Mouse (Mus musculus): ENCODE measurements around the gene Pla2g6.

Pla2g6 gene

DNA sequence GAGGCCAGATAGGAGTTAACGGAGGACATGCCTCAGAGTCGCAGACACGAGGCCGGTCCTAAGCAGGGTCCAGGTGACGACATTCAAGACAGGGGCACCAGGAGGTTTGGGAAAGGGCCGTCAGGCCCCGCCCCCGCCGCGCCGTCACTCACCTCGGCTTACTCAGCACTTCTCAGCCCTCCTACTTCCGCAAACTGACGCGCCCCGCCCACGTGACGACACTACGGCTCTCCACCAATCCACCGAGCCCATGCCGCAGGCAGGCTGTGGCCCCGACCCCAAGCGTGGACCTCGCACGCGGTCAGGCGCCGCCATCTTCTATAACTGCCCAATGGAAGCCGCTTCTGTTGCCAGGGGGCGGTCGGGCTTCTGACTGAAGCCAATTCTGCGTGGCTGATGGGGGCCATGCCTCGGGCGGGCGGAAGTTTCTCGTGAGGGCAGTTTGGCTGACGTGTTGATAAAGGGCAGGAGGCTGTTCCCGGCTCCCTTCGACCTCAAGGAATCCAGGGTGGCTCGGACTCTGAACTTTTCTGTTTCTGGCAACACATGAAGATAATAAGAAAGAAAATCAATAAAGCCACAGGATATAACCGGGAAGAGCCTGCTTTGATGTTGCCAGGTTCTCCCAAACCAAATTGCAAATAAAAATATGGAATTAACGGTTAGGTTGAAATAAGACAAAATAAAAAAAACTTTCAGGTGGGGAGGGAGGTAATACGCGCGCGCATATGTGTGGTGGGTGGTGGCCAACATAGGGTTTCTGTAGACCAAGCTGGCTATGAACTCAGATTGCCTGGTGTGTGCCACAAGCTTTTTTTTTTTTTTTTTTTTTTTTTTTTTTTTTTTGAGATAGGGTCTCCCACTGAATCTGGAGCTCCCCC lies at the start of gene Pla2g6:
Pla2g6 (minus strand) TSS at position 333 of the 881 bp plus-strand sequence.
- DNase-seq (ENCODE audit: low read depth, low spot score) = peak; percentile 89

- no peak for DNase-seq (ENCODE audit: low read depth, low spot score)
Observed at GRCm38 (mm10) chr15:79377681-79378080, 49.5 kb upstream of the Pla2g6 start.

GRCm38 (mm10) chr15:79374760-79375159 lies 46.6 kb upstream of the Pla2g6 start:
- no peak for DNase-seq (ENCODE audit: low read depth, low spot score)

DNA sequence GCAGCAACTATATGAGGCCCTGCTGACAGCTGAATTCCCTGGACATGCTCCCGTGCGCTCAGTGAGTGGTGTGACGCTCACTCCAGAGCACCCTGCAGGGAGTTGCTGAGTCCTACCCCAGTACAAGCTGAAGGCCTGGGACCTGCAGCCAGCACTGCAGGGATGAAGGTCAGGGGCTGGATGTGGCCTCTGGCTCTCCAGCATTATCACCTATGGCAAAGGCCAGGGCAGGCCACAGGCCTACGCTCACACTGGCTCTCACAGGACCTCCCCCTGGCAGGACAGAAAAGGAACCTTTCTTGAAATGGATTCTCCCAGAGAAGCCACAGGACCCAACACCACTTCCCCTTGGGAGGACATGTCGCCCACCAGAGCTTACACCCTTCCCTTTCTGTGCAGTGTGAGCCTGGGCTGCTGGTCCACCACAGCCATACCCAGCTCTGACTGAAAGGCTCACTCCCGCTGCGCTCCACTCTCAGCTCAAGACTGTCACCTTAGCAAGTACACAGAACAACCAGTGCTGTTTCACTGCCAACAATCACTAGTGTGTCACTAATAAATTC lies 42.2 kb upstream of the Pla2g6 start:
- no peak for DNase-seq (ENCODE audit: low read depth, low spot score)

DNA sequence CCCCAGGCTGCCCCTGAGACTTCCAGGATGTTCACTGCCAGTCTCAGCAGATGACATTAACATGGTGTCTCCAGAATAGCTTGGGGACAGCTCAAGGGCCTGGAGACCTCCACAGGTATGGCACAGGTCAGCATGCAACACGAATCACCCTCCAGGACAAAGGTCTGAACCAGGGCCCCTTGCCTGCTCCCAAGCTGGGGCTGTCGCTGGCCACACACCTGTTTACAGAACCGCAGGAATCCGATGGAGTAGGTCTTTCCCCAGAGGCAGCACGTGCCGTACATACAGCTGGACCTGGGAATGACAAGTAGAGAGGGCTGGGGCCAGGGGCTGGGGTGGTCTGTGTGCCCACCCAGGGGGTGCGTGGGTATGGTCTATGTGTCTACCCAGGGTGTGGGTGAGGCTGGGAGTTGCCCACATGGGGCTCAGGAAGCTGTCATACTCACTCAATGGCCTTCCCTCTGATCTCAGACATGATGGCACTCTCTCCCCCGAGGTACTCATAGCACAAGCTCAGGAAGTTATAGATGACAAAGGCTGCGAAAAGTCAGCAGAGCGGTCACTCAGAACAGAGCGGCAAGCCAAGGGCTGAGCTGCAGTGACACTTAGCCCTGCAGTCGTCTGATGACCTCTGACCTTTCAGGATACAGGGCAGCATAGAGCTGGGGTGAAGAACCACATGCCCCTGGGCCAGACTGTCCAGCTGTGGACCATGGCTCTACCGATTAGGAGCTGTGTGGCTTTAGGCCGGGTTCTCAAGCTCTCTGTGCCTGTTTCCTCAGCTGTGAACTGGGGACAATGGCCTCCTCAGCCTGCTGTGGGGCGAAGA lies 41.5 kb upstream of the Pla2g6 start:
- DNase-seq (ENCODE audit: low read depth, low spot score) = no peak

- DNase-seq (ENCODE audit: low read depth, low spot score) = no peak
Observed at GRCm38 (mm10) chr15:79368861-79369440, 40.8 kb upstream of the Pla2g6 start.

DNA sequence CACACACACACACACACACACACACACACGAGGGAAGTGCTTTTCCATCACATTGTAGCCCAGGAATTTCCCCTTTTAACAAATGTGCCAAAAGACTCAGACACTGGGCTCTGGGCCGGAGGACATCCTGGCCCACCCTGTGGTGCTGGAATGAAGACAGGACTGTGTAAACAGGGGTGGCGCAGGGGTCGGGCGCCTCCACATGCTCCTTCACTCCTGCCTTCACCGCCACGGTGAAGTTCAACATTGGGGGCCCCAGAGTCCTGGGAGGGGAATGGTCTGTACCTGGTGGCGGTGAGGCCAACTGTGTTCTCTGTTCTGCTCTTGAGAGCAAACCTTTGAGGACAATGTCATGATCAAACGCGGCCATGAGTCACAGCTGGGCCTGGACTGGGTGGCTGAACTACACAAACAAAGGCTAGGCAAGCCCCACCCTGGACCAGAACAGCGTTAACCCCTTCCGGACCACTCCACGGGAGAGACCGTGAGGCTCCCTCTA lies 40.2 kb upstream of the Pla2g6 start:
- no peak for DNase-seq (ENCODE audit: low read depth, low spot score)

- no peak for DNase-seq (ENCODE audit: low read depth, low spot score)
Observed at GRCm38 (mm10) chr15:79366402-79366801, 38.2 kb upstream of the Pla2g6 start.

DNA sequence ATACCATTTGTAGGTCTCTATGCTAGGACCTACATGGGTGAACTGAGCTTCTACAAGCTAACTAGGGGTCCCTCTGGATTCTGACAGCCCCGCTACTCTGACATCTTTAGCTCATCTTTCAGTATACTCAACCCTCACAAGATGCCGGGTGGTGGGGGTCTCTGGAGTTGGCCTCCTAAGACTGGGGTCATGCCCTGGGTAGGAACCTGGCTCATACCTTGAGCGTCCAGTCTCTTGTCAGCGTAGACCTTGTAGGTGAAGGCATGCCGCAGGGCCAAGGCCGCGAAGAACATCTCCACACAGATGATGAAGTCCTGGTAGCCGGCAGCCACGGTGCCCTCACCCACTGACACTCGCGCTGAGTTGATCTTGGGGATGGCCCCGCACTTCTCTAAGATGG lies 36.9 kb upstream of the Pla2g6 start:
- no peak for DNase-seq (ENCODE audit: low read depth, low spot score)

DNA sequence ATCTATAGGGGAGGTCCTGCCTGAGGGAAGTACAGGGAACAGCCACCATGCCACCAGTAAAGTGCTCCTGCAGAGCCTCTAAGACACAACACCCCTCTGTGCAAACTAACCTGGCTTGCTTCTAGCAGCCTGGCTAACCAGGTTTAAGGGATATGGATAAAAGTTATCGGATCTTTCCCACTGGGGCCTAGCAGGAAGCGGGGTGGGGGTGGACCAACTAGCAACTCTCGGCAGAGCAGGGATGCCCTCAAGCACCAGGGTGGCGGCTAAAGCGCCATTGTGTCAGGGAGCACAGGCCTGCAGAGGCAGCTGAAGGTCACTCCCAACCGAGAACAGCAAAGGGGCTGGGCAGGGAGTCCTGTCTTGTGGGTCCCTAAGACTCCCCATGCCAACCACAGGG lies 35.9 kb upstream of the Pla2g6 start:
- no peak for DNase-seq (ENCODE audit: low read depth, low spot score)

DNA sequence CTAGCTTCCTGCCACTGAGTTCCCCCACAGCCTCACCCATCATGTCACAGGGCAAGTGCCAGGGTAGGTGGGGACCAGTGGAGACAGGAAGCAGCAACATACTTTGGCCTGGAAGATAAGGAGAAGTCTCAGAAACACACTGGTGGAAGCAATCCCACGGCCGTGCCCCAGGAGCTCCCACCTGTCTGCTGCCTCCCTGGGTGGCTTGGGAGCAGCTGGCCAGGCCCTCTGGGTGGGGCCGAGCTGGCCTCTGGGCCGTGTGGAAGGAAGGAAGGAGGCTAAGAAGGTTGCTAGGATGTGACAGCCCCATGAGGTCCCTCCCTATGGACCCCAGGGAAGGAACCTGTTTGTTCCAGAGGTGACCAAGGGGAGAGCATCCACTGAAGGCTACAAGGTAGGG lies 32.8 kb upstream of the Pla2g6 start:
- DNase-seq (ENCODE audit: low read depth, low spot score) = no peak

DNA sequence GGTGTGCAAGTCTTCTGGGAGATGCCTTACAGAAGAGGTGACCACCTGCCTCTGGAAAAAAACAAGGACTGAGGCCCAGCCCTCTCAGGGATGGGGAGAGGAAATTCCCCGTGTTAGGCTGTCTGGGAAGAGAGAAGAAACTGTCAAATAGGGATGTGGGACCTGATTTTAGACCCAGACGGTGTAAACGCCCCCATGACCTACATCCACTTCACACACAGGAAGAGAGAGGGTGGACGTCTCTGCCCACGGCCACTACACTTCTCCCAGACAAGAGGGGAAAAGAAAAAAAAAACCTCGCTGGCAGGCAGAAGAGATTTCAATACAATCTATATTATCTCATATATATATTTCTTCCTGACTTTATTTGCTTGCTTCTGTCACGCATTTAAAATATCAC lies 32.2 kb upstream of the Pla2g6 start:
- no peak for DNase-seq (ENCODE audit: low read depth, low spot score)

- no peak for DNase-seq (ENCODE audit: low read depth, low spot score)
Observed at GRCm38 (mm10) chr15:79359954-79360353, 31.8 kb upstream of the Pla2g6 start.

- no peak for DNase-seq (ENCODE audit: low read depth, low spot score)
Observed at GRCm38 (mm10) chr15:79357974-79358690, 29.9 kb upstream of the Pla2g6 start.

DNA sequence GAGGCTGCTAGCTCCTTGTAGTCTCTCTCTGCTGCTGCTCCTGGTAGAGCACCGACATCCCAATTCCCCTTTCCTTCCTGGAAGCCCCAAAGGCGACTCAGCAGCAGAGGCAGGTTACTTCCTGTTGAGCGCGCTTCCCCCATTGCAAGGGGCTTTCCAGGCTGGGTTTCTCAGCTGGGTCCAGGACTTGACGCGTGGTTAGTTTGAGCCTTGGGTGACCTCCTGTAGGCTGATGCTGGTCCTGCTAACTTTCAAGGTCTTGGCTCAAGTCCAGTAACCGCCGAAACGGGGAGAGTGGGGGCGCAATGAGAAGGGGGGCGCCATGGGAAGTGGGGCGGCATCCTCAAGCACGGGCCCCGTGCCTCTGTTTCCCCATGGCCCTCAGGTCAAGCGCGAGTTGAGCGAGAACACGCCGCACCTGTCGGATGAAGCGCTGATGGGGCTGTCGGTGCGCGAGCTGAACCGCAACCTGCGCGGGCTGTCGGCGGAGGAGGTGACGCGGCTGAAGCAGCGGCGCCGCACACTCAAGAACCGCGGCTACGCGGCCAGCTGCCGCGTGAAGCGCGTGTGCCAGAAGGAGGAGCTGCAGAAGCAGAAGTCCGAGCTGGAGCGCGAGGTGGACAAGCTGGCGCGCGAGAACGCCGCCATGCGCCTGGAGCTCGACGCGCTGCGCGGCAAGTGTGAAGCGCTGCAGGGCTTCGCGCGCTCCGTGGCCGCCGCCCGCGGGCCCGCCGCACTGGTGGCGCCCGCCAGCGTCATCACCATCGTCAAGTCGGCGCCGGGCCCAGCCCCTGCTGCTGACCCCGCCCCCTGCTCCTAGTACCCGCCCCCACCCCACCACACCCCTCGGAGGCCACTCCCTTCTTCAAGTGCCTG lies 29.1 kb upstream of the Pla2g6 start:
- no peak for DNase-seq (ENCODE audit: low read depth, low spot score)

DNA sequence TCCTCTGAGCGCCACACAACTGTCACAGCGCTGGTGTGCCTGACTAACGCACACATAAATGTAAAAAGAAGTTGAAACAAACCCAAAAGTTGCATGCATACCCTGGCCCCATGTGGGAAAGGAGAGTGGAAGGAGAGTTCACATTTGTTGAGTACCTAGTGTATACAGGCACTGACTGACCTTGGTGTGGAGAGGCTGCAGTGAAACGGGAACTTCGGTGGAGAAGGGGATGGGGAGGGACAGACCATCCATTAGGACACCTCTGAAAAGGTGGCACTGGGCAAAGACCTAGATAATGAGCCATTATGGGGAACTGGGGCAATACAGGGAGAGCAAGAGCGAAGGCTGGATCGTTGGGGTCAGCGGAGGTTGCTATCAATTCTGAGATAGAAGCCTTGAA lies 28.3 kb upstream of the Pla2g6 start:
- DNase-seq (ENCODE audit: low read depth, low spot score) = no peak

GRCm38 (mm10) chr15:79354619-79355018 lies 26.4 kb upstream of the Pla2g6 start:
- DNase-seq (ENCODE audit: low read depth, low spot score) = no peak

DNA sequence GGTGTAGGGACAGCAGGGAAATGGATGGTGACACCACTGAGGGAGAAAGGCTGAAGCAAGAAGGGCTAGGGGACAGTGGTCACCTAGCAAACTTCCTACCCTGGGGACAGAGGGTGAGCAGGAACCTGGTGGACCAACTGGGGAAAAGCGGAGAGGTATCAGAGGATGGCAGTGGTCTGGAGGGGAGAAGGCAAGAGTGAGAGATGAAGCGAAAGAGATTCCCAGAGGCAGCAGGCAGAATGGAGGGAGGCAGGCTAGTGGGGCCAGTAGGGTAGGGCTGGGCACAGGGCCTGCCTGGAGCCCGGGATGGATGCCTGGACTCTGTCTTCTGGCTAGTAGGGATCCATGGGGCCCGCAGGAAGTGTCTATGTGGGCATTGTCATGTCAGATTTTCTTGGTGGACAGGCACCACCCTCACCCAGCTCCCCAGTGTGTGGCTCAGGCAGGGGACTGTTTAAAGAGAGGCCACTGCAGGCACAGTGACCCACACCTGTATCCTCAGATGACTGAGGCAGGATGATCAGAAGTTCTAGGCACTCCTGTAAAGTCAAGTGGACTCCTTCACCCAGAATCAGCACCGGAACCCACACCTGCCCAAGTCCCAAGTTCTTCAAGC lies 25.6 kb upstream of the Pla2g6 start:
- DNase-seq (ENCODE audit: low read depth, low spot score) = no peak

DNA sequence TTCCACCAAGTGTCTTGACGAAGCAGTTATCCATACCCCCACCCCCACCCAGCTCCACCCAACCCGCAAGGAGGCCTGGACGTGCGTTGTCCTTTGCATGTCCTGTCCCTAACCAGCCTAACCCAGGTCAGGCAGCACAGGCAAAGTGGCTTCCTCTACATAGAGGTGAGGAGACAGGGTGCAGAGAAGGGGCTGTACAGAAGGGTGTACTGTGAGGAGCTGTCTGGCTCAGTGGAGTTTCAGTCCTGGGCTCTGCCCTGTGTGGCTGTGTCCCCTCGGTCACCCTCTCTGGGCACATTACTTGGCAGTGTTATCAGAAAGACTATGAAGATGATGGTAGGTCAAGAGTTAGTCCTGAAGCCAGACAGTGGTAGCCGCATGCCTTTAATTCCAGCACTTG lies 24.3 kb upstream of the Pla2g6 start:
- DNase-seq (ENCODE audit: low read depth, low spot score) = no peak

DNA sequence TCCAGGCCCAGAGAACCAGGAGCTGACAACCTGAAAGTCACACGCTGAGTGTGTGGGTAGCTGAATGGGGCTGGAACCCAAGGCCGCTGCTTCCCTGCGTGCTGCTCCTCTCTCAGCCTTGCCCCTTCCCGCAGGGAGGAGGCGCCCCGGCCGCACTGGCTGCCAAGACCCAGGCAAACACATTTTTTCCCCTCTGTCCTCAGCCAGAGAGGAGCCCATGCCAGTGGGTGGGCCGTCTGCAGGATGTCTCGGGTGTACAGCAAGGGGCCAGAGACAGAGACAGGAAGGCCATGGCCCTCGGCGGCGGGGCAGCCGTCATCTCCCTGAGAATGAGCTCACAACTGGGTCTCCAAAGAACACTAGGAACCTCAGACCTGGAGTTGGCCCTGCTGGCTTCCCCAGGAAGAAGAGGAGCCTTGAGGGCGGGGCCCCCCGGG lies 23.2 kb upstream of the Pla2g6 start:
- DNase-seq (ENCODE audit: low read depth, low spot score) = no peak

Data from retina, adult 2 months (tissue).